Mouse (Mus musculus): ENCODE measurements around the gene Rd3. TPM values are rescaled to one million over a fixed set of nuclear protein-coding genes. Genes with fewer than 3 reads are reported as not detected.

The Rd3 gene
- total RNA-seq, 2 experiments from 2014 or later: 0.36 TPM; not detected in 1

Small RNA genes lying within 50 kb of the gene (microRNA-seq; reads per million reads assigned to microRNA genes)
- not detected for gene Mir3473c

Other genes with a start within 250 kb of the Rd3 start
- 1 to 10 TPM; 1.9 to 4.1 TPM for gene Nek2, start 155.9 kb upstream of the Rd3 start, total RNA-seq (2021)
- 10 to 100 TPM; 20.3 to 21.2 TPM for gene Slc30a1, start 70.6 kb upstream of the Rd3 start, total RNA-seq (2021)
- gene Traf5, start 115.2 kb downstream of the Rd3 start, total RNA-seq (2021): 1 to 10 TPM; 6.5 to 7.0 TPM
- 10 to 100 TPM; 24.0 to 27.9 TPM for gene Rcor3, start 160.7 kb downstream of the Rd3 start, total RNA-seq (2021)
- under 1 TPM; 0.16 to 0.36 TPM for gene Kcnh1, start 213.4 kb downstream of the Rd3 start, total RNA-seq (2021)

All from adrenal gland, postnatal 36 days (tissue).